Mouse (Mus musculus) neural tube, embryonic 14.5 days (tissue): ENCODE measurements at regions not wholly inside any gene's neighbourhood (a gene's known extent, or its start where the extent isn't known, plus 50 kb on each side); places are given as distances from the start of the nearest gene placed in this dataset.

Experiments used
- ATAC-seq: fragments of 200-750 bp; cut with Nextera tagmentation; 2 replicates; pipeline ENCODE4 v1.8.0; 2017; ENCODE audit warnings: low read depth, mild to moderate bottlenecking, moderate TSS enrichment, moderate library complexity
- H3K27ac ChIP-seq: fragments of 300-500 bp; sonication (generic); 2 replicates; pipeline ENCODE4 v1.5.1; 2014; ENCODE audit warnings: low read depth, mild to moderate bottlenecking, control low read depth, low read length, moderate library complexity, mixed read lengths
- H3K27me3 ChIP-seq: fragments of 300-500 bp; sonication (generic); 2 replicates; pipeline ENCODE4 v1.6.1; 2014; ENCODE audit warnings: low read length; ENCODE audit not compliant: control insufficient read depth, insufficient read depth
- H3K36me3 ChIP-seq: fragments of 300-500 bp; sonication (generic); 2 replicates; pipeline ENCODE4 v1.6.1; 2014; ENCODE audit warnings: low read length, mixed read lengths; ENCODE audit not compliant: control insufficient read depth, insufficient read depth
- H3K4me1 ChIP-seq: fragments of 300-500 bp; sonication (generic); 2 replicates; pipeline ENCODE4 v1.6.1; 2014; ENCODE audit warnings: low read length; ENCODE audit not compliant: control insufficient read depth, insufficient read depth
- H3K4me2 ChIP-seq: fragments of 300-500 bp; sonication (generic); 2 replicates; pipeline ENCODE4 v1.6.1; 2014; ENCODE audit warnings: mild to moderate bottlenecking, low read depth, low read length, control low read depth
- H3K4me3 ChIP-seq: fragments of 300-500 bp; sonication (generic); 2 replicates; pipeline ENCODE4 v1.5.1; 2014; ENCODE audit warnings: low read depth, low read length, control low read depth, mixed read lengths
- H3K9ac ChIP-seq: fragments of 300-500 bp; sonication (generic); replicated peaks from 2 replicates; pipeline ENCODE4 v1.6.1; 2014; ENCODE audit warnings: low read depth, mild to moderate bottlenecking, control low read depth, low read length, mixed read lengths
- H3K9me3 ChIP-seq: fragments of 300-500 bp; sonication (generic); 2 replicates; pipeline ENCODE4 v1.6.1; 2016; ENCODE audit warnings: low read length; ENCODE audit not compliant: control insufficient read depth
- WGBS: fragments of 180-500 bp; shearing (Covaris S2); extraction: QIAGEN DNeasy Blood & Tissue Kit; methylation state at CpG from one replicate; pipeline ENCODE4 v1.1.7; 2014; 5-methylcytosine and 5-hydroxymethylcytosine counted together

GRCm38 (mm10) chr10:118034401-118034800 is 107.2 kb upstream of the Mdm1 start:
- no peak overlapping the region for H3K9ac ChIP-seq
- no peak overlapping the region for H3K4me3 ChIP-seq
- no peak overlapping the region for H3K27ac ChIP-seq
- H3K4me1 ChIP-seq: no peaks in the 10 kb centered on the region
- no peaks in the 10 kb centered on the region for H3K27me3 ChIP-seq
- H3K9me3 ChIP-seq: no peaks in the 10 kb centered on the region
- H3K4me2 ChIP-seq: no peak overlapping the region
- 75% methylated on average over 17 of the region's 17 CpGs for WGBS
- H3K36me3 ChIP-seq: no peaks in the 10 kb centered on the region
- ATAC-seq: no peak

GRCm38 (mm10) chr10:118035035-118035434 is 106.6 kb upstream of the Mdm1 start:
- no peak overlapping the region for H3K9ac ChIP-seq
- no peak overlapping the region for H3K27ac ChIP-seq
- no peak overlapping the region for H3K4me2 ChIP-seq
- no peaks in the 10 kb centered on the region for H3K9me3 ChIP-seq
- no peaks in the 10 kb centered on the region for H3K36me3 ChIP-seq
- no peak for ATAC-seq
- H3K27me3 ChIP-seq: no peaks in the 10 kb centered on the region
- H3K4me3 ChIP-seq: no peak overlapping the region
- 90% methylated on average over 13 of the region's 13 CpGs for WGBS
- no peaks in the 10 kb centered on the region for H3K4me1 ChIP-seq

- no peak overlapping the region for H3K9ac ChIP-seq
- 94% methylated on average over 10 of the region's 10 CpGs for WGBS
- no peak overlapping the region for H3K4me3 ChIP-seq
- H3K4me1 ChIP-seq: no peaks in the 10 kb centered on the region
- H3K4me2 ChIP-seq: no peak overlapping the region
- no peaks in the 10 kb centered on the region for H3K9me3 ChIP-seq
- no peaks in the 10 kb centered on the region for H3K36me3 ChIP-seq
- no peak for ATAC-seq
- H3K27me3 ChIP-seq: no peaks in the 10 kb centered on the region
- no peak overlapping the region for H3K27ac ChIP-seq
Measured at GRCm38 (mm10) chr10:118038465-118038864, 103.1 kb upstream of the Mdm1 start.

DNA sequence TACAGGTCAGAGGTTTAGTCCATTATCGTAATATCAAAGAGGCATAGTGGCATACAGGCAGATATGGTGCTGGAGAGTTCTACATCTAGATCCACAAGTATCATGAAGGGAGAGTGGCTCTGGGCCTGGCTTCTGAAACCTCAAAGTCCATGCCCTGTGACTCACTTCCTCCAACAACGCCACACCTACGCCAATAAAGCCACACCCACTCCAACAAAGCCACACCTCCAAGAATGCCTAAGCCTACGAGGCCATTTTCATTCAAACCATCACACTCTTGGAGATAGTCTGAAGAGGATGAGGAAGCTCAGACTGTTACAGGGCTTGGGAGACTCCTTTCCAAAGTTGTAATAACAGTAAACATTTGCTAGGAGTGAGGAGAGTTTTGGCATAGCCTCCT is 102.6 kb upstream of the Mdm1 start:
- no peaks in the 10 kb centered on the region for H3K36me3 ChIP-seq
- no peaks in the 10 kb centered on the region for H3K4me1 ChIP-seq
- no peaks in the 10 kb centered on the region for H3K9me3 ChIP-seq
- H3K9ac ChIP-seq: no peak overlapping the region
- 83% methylated on average over 4 of the region's 4 CpGs for WGBS
- H3K27ac ChIP-seq: no peak overlapping the region
- H3K4me3 ChIP-seq: no peak overlapping the region
- ATAC-seq: no peak
- H3K4me2 ChIP-seq: no peak overlapping the region
- no peaks in the 10 kb centered on the region for H3K27me3 ChIP-seq

GRCm38 (mm10) chr10:118041068-118041467 is 100.5 kb upstream of the Mdm1 start:
- H3K4me1 ChIP-seq: no peaks in the 10 kb centered on the region
- 94% methylated on average over 3 of the region's 3 CpGs for WGBS
- no peaks in the 10 kb centered on the region for H3K36me3 ChIP-seq

DNA sequence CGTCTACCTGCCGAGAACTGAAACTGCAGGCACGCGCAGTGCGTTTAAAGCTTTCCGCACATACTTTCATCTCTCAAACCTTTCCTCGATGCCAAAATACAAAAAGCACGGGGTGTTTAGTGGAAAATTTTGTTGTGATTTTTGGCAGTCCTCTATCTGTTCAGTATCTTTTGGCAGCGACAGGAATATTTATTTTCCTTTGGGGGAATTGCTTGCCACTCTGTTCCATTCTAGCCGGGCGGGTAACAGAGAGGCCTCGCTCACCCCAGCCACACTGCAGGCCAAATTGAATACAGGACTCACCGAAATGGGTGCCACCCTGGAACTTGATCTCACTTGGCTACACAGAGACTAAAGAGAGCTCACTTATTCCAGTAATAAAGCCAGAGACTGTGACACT is 97.8 kb upstream of the Mdm1 start:
- H3K9me3 ChIP-seq: no peaks in the 10 kb centered on the region
- no peak for ATAC-seq
- no peak overlapping the region for H3K27ac ChIP-seq
- no peak overlapping the region for H3K4me2 ChIP-seq
- no peak overlapping the region for H3K4me3 ChIP-seq
- H3K27me3 ChIP-seq: no peaks in the 10 kb centered on the region
- H3K9ac ChIP-seq: no peak overlapping the region
- 67% methylated on average over 13 of the region's 13 CpGs for WGBS
- no peaks in the 10 kb centered on the region for H3K4me1 ChIP-seq
- no peaks in the 10 kb centered on the region for H3K36me3 ChIP-seq

More at GRCm38 (mm10) chr10:118041068-118041467, 100.5 kb upstream of the Mdm1 start:
- Histone ChIP-seq H3K27ac (no peak overlapping the region), H3K27me3 (no peaks in the 10 kb centered on the region), H3K9me3 (no peaks in the 10 kb centered on the region), H3K9ac (no peak overlapping the region), H3K4me3 (no peak overlapping the region), H3K4me2 (no peak overlapping the region)
- no peak for ATAC-seq

- WGBS: 21% methylated on average over 3 of the region's 3 CpGs
- no peak for ATAC-seq
Measured at GRCm38 (mm10) chr10:118044840-118045239, 96.8 kb upstream of the Mdm1 start.

DNA sequence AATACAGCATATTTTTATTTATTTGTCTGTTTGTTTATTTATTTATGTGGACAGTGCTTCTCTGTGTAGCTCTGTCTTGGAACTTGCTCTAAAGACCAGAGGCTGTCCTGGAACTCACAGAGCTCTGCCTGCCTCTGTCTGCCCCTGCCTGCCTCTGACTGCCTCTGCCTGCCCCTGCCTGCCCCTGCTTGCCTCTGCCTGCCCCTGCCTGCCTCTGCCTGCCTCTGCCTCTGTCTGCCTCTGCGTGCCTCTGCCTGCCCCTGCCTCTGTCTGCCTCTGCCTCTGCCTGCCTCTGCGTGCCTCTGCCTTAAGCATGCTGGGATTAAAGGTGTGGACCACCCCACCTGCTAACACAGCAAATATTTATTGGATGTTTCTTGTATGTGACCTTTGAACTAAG is 96.2 kb upstream of the Mdm1 start:
- H3K27me3 ChIP-seq: no peaks in the 10 kb centered on the region
- WGBS: 92% methylated on average over 2 of the region's 2 CpGs
- H3K36me3 ChIP-seq: no peaks in the 10 kb centered on the region
- no peak overlapping the region for H3K9ac ChIP-seq
- H3K9me3 ChIP-seq: no peaks in the 10 kb centered on the region
- no peak for ATAC-seq
- H3K27ac ChIP-seq: no peak overlapping the region
- H3K4me3 ChIP-seq: no peak overlapping the region
- no peak overlapping the region for H3K4me2 ChIP-seq
- no peaks in the 10 kb centered on the region for H3K4me1 ChIP-seq

More at GRCm38 (mm10) chr10:118044840-118045239, 96.8 kb upstream of the Mdm1 start:
- H3K9me3 ChIP-seq: no peaks in the 10 kb centered on the region
- no peaks in the 10 kb centered on the region for H3K4me1 ChIP-seq
- no peak overlapping the region for H3K4me3 ChIP-seq
- H3K4me2 ChIP-seq: no peak overlapping the region
- no peak overlapping the region for H3K27ac ChIP-seq
- H3K36me3 ChIP-seq: no peaks in the 10 kb centered on the region
- no peaks in the 10 kb centered on the region for H3K27me3 ChIP-seq
- no peak overlapping the region for H3K9ac ChIP-seq

- H3K36me3 ChIP-seq: no peaks in the 10 kb centered on the region
- 63% methylated on average over 4 of the region's 4 CpGs for WGBS
- H3K9ac ChIP-seq: no peak overlapping the region
- no peak overlapping the region for H3K4me3 ChIP-seq
- ATAC-seq: no peak
- H3K9me3 ChIP-seq: no peaks in the 10 kb centered on the region
- no peaks in the 10 kb centered on the region for H3K4me1 ChIP-seq
- no peak overlapping the region for H3K4me2 ChIP-seq
- H3K27me3 ChIP-seq: no peaks in the 10 kb centered on the region
- no peak overlapping the region for H3K27ac ChIP-seq
Measured at GRCm38 (mm10) chr10:118046328-118046727, 95.3 kb upstream of the Mdm1 start.

DNA sequence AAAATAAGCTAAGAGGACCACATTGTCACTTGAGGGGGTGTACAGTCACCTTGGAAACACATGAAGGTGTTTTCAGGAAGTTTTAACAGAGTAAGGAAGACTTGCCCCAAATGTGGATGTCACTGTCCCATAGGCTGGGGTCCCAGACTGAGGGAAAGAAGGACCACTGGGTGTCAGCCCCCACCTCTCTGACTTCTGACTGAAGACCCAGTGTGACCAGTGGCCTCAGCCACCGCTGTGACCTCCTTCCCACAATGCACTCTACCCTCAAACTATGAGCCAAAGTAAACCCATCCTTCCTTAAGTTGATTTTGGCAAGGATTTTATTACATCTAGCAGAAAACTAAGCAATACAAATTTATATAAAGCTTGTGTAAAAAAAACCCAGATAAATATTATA is 94.8 kb upstream of the Mdm1 start:
- H3K36me3 ChIP-seq: no peaks in the 10 kb centered on the region
- WGBS: 94% methylated on average over 1 of the region's 1 CpGs

More for the DNA sequence above, 94.8 kb upstream of the Mdm1 start:
- Histone ChIP-seq H3K4me2 (no peak overlapping the region), H3K9ac (no peak overlapping the region), H3K27ac (no peak overlapping the region), H3K9me3 (no peaks in the 10 kb centered on the region), H3K27me3 (no peaks in the 10 kb centered on the region), H3K4me1 (no peaks in the 10 kb centered on the region), H3K4me3 (no peak overlapping the region)
- ATAC-seq: no peak
